Mouse (Mus musculus) common myeloid progenitor, adult 5-6 weeks (primary cell): ENCODE data around the gene Uck2. TPM values are rescaled to one million over a fixed set of nuclear protein-coding genes. Genes with fewer than 3 reads are reported as not detected.

ENCODE experiments used
- ATAC-seq: replicated peaks from 2 replicates; pipeline ENCODE4 v1.8.0; 2016; ENCODE audit warnings: low read depth, mild to moderate bottlenecking, moderate TSS enrichment, inconsistent platforms; ENCODE audit not compliant: poor library complexity, severe bottlenecking
- total RNA-seq: library from RNA; stranded (forward); fragments of 200-1000, 187-1606 nt; gene quantifications from 2 replicates; pipeline ENCODE4 v1.2.3, GENCODE M21; 2017

The Uck2 gene
- total RNA-seq, 1 experiment from 2014 or later = 245 TPM

GRCm38 (mm10) chr1:167261750-167262149 lies 23.4 kb downstream of the Uck2 start:
- no peak for ATAC-seq

- peak; percentile 29; the same call in 1 of the 2 replicates for ATAC-seq
Observed at GRCm38 (mm10) chr1:167259702-167260101, 25.4 kb downstream of the Uck2 start.

- ATAC-seq = no peak
Observed at GRCm38 (mm10) chr1:167256724-167257302, 28.3 kb downstream of the Uck2 start.

- no peak for ATAC-seq
Observed at GRCm38 (mm10) chr1:167253579-167253978, 31.5 kb downstream of the Uck2 start.

GRCm38 (mm10) chr1:167249881-167250280 lies 35.2 kb downstream of the Uck2 start:
- ATAC-seq = no peak

GRCm38 (mm10) chr1:167249252-167249651 lies 35.9 kb downstream of the Uck2 start:
- no peak for ATAC-seq

GRCm38 (mm10) chr1:167247886-167248285 lies 37.2 kb downstream of the Uck2 start:
- no peak for ATAC-seq

GRCm38 (mm10) chr1:167246976-167247375 lies 38.1 kb downstream of the Uck2 start:
- ATAC-seq = peak; percentile 48

GRCm38 (mm10) chr1:167246275-167246674 lies 38.8 kb downstream of the Uck2 start:
- peak; percentile 62 for ATAC-seq

GRCm38 (mm10) chr1:167245180-167245641 lies 39.9 kb downstream of the Uck2 start:
- peak; percentile 27 for ATAC-seq

GRCm38 (mm10) chr1:167242191-167242681 lies 42.9 kb downstream of the Uck2 start:
- peak; percentile 31 for ATAC-seq

GRCm38 (mm10) chr1:167241487-167241886 lies 43.6 kb downstream of the Uck2 start:
- ATAC-seq = no peak

GRCm38 (mm10) chr1:167240361-167240760 lies 44.8 kb downstream of the Uck2 start:
- no peak for ATAC-seq

GRCm38 (mm10) chr1:167239916-167240315 lies 45.2 kb downstream of the Uck2 start:
- no peak for ATAC-seq

- no peak for ATAC-seq
Observed at GRCm38 (mm10) chr1:167237798-167238197, 47.3 kb downstream of the Uck2 start.

GRCm38 (mm10) chr1:167236790-167237189 lies 48.3 kb downstream of the Uck2 start:
- ATAC-seq = no peak

- no peak for ATAC-seq
Observed at GRCm38 (mm10) chr1:167234344-167234743, 50.8 kb downstream of the Uck2 start.

- ATAC-seq = no peak
Observed at GRCm38 (mm10) chr1:167232918-167233317, 52.2 kb downstream of the Uck2 start.

GRCm38 (mm10) chr1:167231612-167232283 lies 53.4 kb downstream of the Uck2 start:
- peak; percentile 48 for ATAC-seq

- ATAC-seq = peak; percentile 57
Observed at GRCm38 (mm10) chr1:167230930-167231611, 54.0 kb downstream of the Uck2 start.
